Mouse (Mus musculus) gastrocnemius, postnatal 14 days (tissue): Measurements from ENCODE around the gene Ccdc182. TPM values are rescaled to one million over a fixed set of nuclear protein-coding genes. Genes with fewer than 3 reads are reported as not detected.

Experiments
- DNase-seq: peaks from one replicate; pipeline ENCODE4 v3.0.0; 2021; ENCODE audit warnings: mixed read lengths
- intact Hi-C: fragments of 180-260 bp; cut with DNase I; formaldehyde crosslinking; loops from one replicate; pipeline ENCODE4 v1.15.1; 2025; ENCODE audit warnings: low total_unique reads
- total RNA-seq, 2 experiments: library from RNA; stranded (reverse); gene quantifications; 2 replicates each; pipeline ENCODE4 v1.2.3; 2021

Ccdc182 gene
- total RNA-seq, 2 experiments from 2014 or later: not detected

- peak; percentile 36 for DNase-seq
- intact Hi-C loops: no loop called here
Observed at GRCm38 (mm10) chr11:88313512-88313911, 19.7 kb downstream of the Ccdc182 start.

GRCm38 (mm10) chr11:88314471-88314870, 20.6 kb downstream of the Ccdc182 start:
- intact Hi-C loops: no loop called here
- no peak for DNase-seq

GRCm38 (mm10) chr11:88315393-88315792, 21.5 kb downstream of the Ccdc182 start:
- intact Hi-C loops: no loop called here
- DNase-seq: no peak

GRCm38 (mm10) chr11:88318850-88319249, 25.0 kb downstream of the Ccdc182 start:
- intact Hi-C loops: no loop called here
- no peak for DNase-seq

GRCm38 (mm10) chr11:88327016-88327415, 33.2 kb downstream of the Ccdc182 start:
- DNase-seq: peak; percentile 50
- intact Hi-C loops: no loop called here

GRCm38 (mm10) chr11:88328813-88329595, 35.1 kb downstream of the Ccdc182 start:
- no peak for DNase-seq

GRCm38 (mm10) chr11:88330799-88331198, 36.9 kb downstream of the Ccdc182 start:
- peak; percentile 54 for DNase-seq
- intact Hi-C loops: no loop called here

More at GRCm38 (mm10) chr11:88328813-88329595, 35.1 kb downstream of the Ccdc182 start:
- intact Hi-C loops: no loop called here

- intact Hi-C loops: no loop called here
- DNase-seq: no peak
Observed at GRCm38 (mm10) chr11:88331722-88332121, 37.9 kb downstream of the Ccdc182 start.

- no peak for DNase-seq
- intact Hi-C loops: no loop called here
Observed at GRCm38 (mm10) chr11:88332309-88332934, 38.6 kb downstream of the Ccdc182 start.

- intact Hi-C loops: no loop called here
- no peak for DNase-seq
Observed at GRCm38 (mm10) chr11:88334893-88335292, 41.0 kb downstream of the Ccdc182 start.

- DNase-seq: no peak
- intact Hi-C loops: no loop called here
Observed at GRCm38 (mm10) chr11:88337926-88338325, 44.1 kb downstream of the Ccdc182 start.

Other genes starting within 250 kb of the Ccdc182 start
- 10 to 100 TPM; 58.0 to 76.3 TPM for gene Srsf1, start 246.7 kb upstream of the Ccdc182 start, total RNA-seq
- 10 to 100 TPM; 39.2 to 43.5 TPM for gene Vezf1, start 225.8 kb upstream of the Ccdc182 start, total RNA-seq
- 10 to 100 TPM; 48.5 to 50.0 TPM for gene Cuedc1, start 196.0 kb upstream of the Ccdc182 start, total RNA-seq
- gene Mrps23, start 89.7 kb upstream of the Ccdc182 start, total RNA-seq: 100 to 1,000 TPM; 127 to 132 TPM